Mouse (Mus musculus): ENCODE data around the gene Vmo1.
A peak's percentile ranks its signal among the peaks of the same experiment; 100 is the strongest.
"Not testable (repeated sequence)": the region's sequence is repeated elsewhere in the genome, so short reads cannot be mapped to it uniquely, and the experiment has no call there.

Gene Vmo1

DNA sequence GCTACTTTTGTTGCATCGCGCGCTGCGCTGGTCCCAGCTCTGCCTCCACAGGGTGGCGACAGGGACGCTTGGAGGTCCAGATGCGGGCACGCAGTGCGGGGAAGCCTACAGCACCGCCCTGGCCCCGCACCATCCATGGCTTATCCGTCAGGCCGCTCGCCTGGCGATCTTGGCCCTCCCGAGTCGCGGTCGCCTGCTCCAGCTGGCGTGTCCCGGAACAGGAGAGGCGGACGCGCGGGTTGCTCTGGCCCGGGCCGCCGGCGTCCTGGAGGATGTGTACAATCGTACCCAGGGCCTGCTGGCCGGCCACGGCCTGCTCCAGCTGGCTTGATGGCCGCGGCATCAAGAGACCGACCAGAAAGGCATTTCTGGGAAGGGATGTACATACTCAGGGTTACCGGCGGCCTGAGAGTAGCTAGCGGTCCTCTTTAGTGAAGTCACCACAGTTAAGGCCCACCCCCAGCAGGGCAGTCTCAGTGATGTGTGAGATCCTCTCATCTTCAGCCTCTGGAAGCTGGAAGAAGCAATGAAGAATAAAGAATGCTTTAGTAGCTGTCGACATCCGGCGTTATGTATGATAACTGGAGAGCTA is 5.9 kb upstream of the Vmo1 start:
- DNase-seq (ENCODE audit: low read depth, low spot score), result peak; percentile 43

DNA sequence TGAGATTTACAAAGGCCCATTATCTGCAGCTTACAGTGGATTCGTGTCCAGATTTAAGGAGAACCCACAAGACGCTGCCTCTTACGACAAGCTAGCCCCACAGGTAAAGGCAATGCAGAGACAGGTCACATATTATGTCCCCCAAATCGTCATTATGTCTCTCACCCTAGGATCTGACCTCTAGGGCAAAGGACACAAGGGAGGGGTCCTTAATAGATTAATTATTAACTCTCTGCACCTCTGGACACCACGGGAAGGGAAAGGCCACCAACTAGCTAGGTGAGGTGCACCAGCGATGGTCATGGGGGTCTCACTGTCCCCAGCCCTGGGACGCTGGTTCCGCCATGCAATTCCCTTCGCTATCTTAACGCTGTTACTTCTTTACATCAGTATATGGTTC is 4.5 kb upstream of the Vmo1 start, which contains the start of gene Gltpd2:
Gene Gltpd2, plus strand, starts transcription at position 274 of the 400 bp plus-strand sequence.
- DNase-seq (ENCODE audit: low read depth, low spot score), result no peak

- DNase-seq (ENCODE audit: low read depth, low spot score), result no peak
These were observed 4.0 kb upstream of the Vmo1 start for GRCm38 (mm10) chr11:70518436-70518835.

DNA sequence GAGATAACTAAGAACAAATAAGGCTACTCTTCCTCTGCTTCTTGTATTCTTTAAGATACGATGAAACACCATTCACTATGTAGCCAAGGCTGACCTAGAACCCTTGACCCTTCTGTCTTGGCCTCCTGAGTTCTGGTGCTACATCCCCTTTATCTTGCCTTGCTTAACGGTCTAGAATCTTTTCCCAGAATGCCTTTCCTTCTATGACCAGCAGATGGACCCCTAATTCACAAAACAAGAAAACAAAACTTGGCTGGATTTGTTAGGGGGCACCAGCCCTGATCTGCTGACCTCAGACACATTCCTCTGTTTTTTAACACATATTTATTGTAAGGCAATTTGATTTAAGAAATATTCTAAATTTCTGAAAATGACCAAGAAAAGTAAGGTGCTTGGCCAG is 1.9 kb upstream of the Vmo1 start:
- DNase-seq (ENCODE audit: low read depth, low spot score), result peak; percentile 79

DNA sequence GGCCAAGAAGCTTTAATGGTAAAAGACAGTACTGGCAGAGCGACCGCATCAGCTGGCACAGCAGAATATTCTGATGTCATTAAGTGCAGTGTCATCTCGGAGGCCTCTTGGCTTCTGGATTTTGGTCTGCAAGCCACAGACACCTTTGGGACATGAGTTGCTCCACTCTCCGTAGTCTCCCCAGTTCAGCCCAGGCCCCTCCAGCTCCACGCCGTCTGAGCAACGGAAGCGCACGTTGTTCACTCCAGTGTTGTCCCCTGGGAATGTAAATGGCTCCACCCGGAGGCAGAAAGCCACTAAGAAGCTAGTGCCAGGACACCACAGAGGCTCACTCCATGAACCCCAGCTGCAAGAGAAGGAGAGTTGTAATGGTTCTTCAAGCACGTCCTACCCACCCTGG is 896 bp downstream of the Vmo1 start:
- no peak for DNase-seq (ENCODE audit: low read depth, low spot score)

DNA sequence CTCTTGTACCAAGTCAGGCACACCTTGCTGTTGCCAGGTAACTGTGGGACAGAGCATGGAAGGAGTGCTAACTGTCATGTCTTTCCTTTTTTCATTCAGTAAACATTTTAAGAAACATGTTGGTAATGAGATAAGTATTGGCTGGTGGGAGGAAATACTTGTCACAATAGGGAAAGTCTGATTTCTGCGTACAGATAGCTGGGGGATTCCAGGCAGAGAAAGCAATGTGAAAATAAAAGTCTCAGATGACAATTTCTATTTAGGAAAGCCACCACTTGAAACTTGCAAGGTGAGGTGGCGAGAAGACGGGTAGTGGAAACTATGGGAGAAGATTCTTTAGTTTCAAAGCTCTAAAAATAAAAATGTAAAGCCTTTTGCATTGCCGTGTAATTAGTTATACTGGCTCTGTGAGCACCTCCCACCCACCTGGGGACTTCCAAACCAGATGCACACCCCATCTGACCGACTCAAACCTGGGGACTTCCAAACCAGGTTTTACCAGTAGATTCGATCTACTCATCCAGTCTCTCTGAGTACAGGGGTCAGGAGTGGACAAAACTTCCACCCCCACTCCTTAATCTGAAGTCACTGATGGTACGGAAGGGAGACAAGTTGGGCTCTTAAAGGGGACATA is 1.6 kb downstream of the Vmo1 start:
- DNase-seq (ENCODE audit: low read depth, low spot score), result no peak

GRCm38 (mm10) chr11:70511825-70512224 is 2.6 kb downstream of the Vmo1 start:
- no peak for DNase-seq (ENCODE audit: low read depth, low spot score)

GRCm38 (mm10) chr11:70511242-70511641 is 3.2 kb downstream of the Vmo1 start:
- no peak for DNase-seq (ENCODE audit: low read depth, low spot score)

DNA sequence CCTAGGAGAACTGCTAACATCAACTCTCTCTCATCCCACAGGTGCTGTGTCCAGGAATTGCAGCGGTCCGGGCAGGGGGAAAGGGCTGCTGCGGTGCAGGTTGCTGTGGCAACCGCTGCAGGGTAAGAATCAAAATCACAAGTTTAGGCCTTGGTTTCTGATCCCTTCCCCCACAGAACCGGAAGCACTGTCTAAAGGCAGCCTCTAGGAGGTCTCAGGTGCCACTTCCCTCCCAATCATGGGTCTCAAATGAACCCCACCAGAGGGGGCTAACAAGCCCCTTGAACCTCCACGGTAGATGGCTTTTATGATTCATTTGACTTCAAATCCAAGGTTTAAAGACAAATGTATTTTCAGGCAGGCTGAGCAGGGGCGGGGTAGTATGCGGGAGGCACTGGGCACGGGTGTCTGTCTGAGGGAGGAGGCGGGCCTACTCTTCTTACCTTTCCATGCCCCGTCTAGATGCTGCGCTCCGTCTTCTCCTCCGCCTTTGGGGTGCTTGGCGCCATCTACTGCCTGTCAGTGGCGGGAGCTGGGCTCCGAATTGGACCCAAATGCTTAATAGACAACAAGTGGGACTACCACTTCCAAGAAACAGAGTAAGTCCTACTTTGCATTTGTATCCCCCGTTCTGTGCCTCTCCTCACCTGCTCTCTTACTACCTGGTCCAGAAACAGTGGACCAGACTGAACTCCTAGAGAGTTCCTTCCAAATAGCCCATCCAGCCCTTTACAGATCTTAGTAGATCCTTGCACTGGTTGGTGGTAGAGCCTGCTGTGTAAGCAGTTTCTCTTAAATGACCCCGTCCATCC is 4.5 kb downstream of the Vmo1 start:
- peak; percentile 91 for DNase-seq (ENCODE audit: low read depth, low spot score)

DNA sequence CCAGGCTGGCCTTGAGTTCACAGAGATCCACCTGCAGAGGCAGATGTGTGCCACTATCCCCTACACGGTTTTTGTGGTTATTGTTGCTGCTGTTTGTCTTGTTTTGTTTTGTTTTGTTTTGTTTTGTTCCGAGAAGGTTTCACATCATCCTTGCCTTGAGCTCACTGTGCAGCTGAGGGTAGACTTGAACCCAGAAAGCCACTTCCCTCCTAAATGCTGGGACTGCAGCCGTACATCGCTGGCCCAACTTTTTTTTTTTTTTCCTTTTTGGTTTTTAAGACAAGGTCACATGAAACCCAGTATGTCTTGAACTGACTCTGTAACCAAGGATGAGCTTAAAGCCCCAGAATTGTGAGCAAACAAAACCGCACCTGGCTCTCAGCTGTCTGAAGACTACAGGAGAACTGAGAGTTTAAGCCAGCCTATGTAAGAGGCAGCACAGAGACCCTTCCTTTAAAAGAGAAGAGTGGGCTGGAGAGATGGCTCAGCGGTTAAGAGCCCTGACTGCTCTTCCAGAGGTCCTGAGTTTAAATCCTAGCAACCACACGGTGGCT is 7.4 kb downstream of the Vmo1 start:
- DNase-seq (ENCODE audit: low read depth, low spot score), result no peak

DNA sequence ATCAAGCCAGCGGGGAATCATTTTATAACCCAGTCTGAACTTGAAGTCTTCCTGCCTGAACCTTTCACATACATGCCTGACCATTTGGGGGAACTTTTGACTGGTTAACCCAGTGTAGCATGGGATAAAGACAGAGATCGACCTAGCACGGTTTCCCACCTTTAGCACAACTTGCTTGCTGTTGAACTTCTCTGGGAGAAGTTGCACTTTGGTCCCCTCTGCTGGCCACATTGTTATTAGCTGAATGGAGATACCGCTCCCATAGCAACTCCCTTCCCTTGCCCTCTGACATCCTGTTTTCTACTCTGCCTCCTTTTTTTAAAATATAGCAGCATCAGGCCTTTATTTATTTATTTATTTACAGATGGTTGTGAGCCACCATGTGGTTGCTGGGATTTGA is 8.0 kb downstream of the Vmo1 start:
- DNase-seq (ENCODE audit: low read depth, low spot score), result peak; percentile 77

GRCm38 (mm10) chr11:70504970-70505369 is 9.4 kb downstream of the Vmo1 start, which contains the start of gene Tm4sf5:
Gene Tm4sf5 (plus strand): TSS chr11:70505244.
- DNase-seq (ENCODE audit: low read depth, low spot score), result peak; percentile 46

DNA sequence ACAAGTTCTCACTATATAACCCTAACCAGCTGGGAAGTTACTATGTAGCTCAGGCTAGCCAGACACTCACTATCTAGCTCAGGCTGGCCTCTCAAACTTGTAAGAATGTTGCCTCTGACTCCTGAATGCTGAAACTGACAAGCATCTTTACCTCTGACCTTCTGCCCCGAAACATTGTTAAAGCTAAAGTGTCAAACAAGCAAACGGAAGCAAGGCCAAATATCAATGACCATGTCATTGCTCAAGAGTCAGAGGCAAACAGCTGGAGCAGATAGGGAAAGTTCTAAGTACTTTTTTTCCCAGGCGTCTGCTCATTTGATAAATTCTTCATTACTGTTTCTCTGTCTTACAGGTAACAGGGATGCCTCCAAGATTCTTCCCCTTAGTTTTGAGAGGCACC is 12.4 kb downstream of the Vmo1 start:
- no peak for DNase-seq (ENCODE audit: low read depth, low spot score)

- no peak for DNase-seq (ENCODE audit: low read depth, low spot score)
These were observed 14.0 kb downstream of the Vmo1 start for GRCm38 (mm10) chr11:70500476-70500812.

- DNase-seq (ENCODE audit: low read depth, low spot score), result no peak
These were observed 14.6 kb downstream of the Vmo1 start for GRCm38 (mm10) chr11:70499566-70500475.

DNA sequence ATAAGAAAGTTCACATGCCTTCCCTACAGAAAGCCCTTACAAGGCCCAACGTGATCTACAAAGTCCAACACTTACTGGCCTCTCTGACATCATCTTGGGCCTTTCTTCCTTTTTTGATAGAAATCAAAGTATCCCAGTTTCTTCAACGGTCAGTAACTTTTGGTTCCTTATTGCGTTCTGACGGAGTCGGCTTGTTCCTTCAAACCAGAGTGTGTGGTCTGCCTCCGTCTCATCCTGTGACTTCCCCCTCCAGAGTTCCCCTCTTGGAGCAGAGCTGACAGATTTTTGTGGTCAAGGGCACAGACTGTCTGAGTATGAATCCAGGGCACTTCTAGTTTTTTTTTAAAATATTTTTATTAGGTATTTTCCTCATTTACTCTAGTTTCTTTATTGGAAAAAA is 24.7 kb downstream of the Vmo1 start:
- DNase-seq (ENCODE audit: low read depth, low spot score), result no peak

- DNase-seq (ENCODE audit: low read depth, low spot score), result no peak
These were observed 25.3 kb downstream of the Vmo1 start for GRCm38 (mm10) chr11:70489138-70489537.

DNA sequence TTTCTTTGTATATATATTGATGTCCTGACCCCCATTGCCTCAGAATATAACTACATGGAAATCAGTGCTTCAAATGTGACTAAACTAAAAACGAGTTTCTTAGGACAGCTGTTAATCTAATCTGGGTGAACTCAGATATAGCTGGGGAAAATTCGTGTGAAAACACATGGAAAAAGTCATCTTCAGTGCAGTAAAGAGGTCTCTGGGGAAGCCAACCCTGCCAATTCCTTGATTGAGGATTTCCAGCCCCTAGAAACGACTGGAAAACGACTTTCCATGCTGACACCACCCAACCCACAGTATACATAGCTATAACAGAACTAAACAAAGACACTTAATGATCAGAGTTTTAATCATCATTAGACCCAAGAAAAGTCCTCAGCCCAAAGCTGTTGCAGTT is 26.6 kb downstream of the Vmo1 start:
- no peak for DNase-seq (ENCODE audit: low read depth, low spot score)

- DNase-seq (ENCODE audit: low read depth, low spot score), result no peak
These were observed 28.9 kb downstream of the Vmo1 start for GRCm38 (mm10) chr11:70485498-70485897.

- no peak for DNase-seq (ENCODE audit: low read depth, low spot score)
These were observed 39.4 kb downstream of the Vmo1 start for GRCm38 (mm10) chr11:70474872-70475534.

GRCm38 (mm10) chr11:70473291-70473690 is 41.1 kb downstream of the Vmo1 start:
- not testable (repeated sequence) for DNase-seq (ENCODE audit: low read depth, low spot score)
